Mouse (Mus musculus) Patski (cell line): ENCODE data around the gene Sptb. TPM values are rescaled to one million over a fixed set of nuclear protein-coding genes. Genes with fewer than 3 reads are reported as not detected.

Experiments
- ATAC-seq: fragments of 100-300 bp; one replicate; pipeline ENCODE4 v1.8.0; 2021
- CTCF ChIA-PET: fragments of 350-600 bp; sonication (Branson Sonifier 250); formaldehyde crosslinking; loops from one replicate; lab custom pipeline; 2022; ENCODE audit warnings: inconsistent platforms; lab: Charles Lee
- POLR2A ChIA-PET: fragments of 350-600 bp; sonication (Branson Sonifier 250); formaldehyde crosslinking; loops from one replicate; lab custom pipeline; 2022; ENCODE audit warnings: antibody characterized with exemption, inconsistent platforms; lab: Charles Lee
- DNase-seq: peaks from one replicate; pipeline ENCODE4 v3.0.0-alpha.2; 2011; ENCODE audit warnings: low read depth, low spot score
- H3K27me3 ChIP-seq: fragments of 371-371 bp; one replicate; pipeline ENCODE4 v1.5.1; 2021
- CTCF ChIP-seq: fragments of 100-300 bp; IDR thresholded peaks from one replicate; pipeline ENCODE4 v1.5.1; 2021
- in situ Hi-C: fragments of 300-500 bp; cut with MboI; formaldehyde crosslinking; loops from 3 replicates; pipeline ENCODE4 v1.11.1; 2018; ENCODE audit warnings: low pct_unique_long_range_greater_than_20kb, mixed read lengths
- polyA plus RNA-seq: library from polyadenylated mRNA; unstranded; gene quantifications from one replicate; pipeline ENCODE4 v1.2.3, GENCODE M21; 2021

Gene Sptb
- polyA plus RNA-seq, 1 experiment from 2014 or later = 0.81 TPM

- in situ Hi-C loops = loop anchor here (10.0 kb wide), 1 partner anchor 152 kb away; the partner anchor contains the start of gene Gpx2
- POLR2A ChIA-PET = no interaction called here
- DNase-seq (no peak), ATAC-seq (no peak)
- no peak for TF ChIP-seq CTCF
- no peaks in the 10 kb centered on the region for H3K27me3 ChIP-seq
- CTCF ChIA-PET = interaction anchor here (0.8 to 0.9 kb wide), 2 partner anchors 13 to 162 kb away, joined by 3 read pairs; no protein-coding TSS in a partner anchor
Measured at GRCm38 (mm10) chr12:76642616-76643015, 67.7 kb downstream of the Sptb start.

GRCm38 (mm10) chr12:76640620-76641019 is 69.7 kb downstream of the Sptb start:
- DNase-seq (no peak), ATAC-seq (no peak)

GRCm38 (mm10) chr12:76634899-76635693 is 75.3 kb downstream of the Sptb start:
- POLR2A ChIA-PET = no interaction called here
- TF ChIP-seq CTCF = no peak
- in situ Hi-C loops = no loop called here
- CTCF ChIA-PET = interaction anchor here (1.9 kb wide), 1 partner anchor 9 kb away, joined by 4 read pairs; no protein-coding TSS in a partner anchor
- DNase-seq = no peak
- ATAC-seq = peak; percentile 76
- H3K27me3 ChIP-seq = peaks cover 2% of the 10 kb centered on the region

More at GRCm38 (mm10) chr12:76640620-76641019, 69.7 kb downstream of the Sptb start:
- in situ Hi-C loops = loop anchor here (10.0 kb wide), 1 partner anchor 154 kb away; the partner anchor contains the start of gene Gpx2
- ChIA-PET POLR2A (no interaction called here), CTCF (no interaction called here)
- TF ChIP-seq CTCF = no peak
- no peaks in the 10 kb centered on the region for H3K27me3 ChIP-seq

GRCm38 (mm10) chr12:76623374-76623773 is 87.0 kb downstream of the Sptb start:
- peaks cover 5% of the 10 kb centered on the region for H3K27me3 ChIP-seq
- ATAC-seq (no peak), DNase-seq (no peak)
- in situ Hi-C loops = no loop called here
- CTCF ChIA-PET = interaction anchor here (1.0 kb wide), 1 partner anchor 10 kb away, joined by 3 read pairs; no protein-coding TSS in a partner anchor
- POLR2A ChIA-PET = no interaction called here
- no peak for TF ChIP-seq CTCF

GRCm38 (mm10) chr12:76619847-76620246 is 90.5 kb downstream of the Sptb start:
- no peak for TF ChIP-seq CTCF
- ChIA-PET CTCF (no interaction called here), POLR2A (no interaction called here)
- no peak for ATAC-seq
- in situ Hi-C loops = no loop called here
- H3K27me3 ChIP-seq = peaks cover 5% of the 10 kb centered on the region
- no peak for DNase-seq

- ChIA-PET POLR2A (no interaction called here), CTCF (interaction anchor here (0.9 kb wide), 1 partner anchor 12 kb away, joined by 3 read pairs; no protein-coding TSS in a partner anchor)
- ATAC-seq (no peak), DNase-seq (no peak)
- peaks cover 5% of the 10 kb centered on the region for H3K27me3 ChIP-seq
- no peak for TF ChIP-seq CTCF
- in situ Hi-C loops = no loop called here
Measured at GRCm38 (mm10) chr12:76618175-76618574, 92.2 kb downstream of the Sptb start.

DNA sequence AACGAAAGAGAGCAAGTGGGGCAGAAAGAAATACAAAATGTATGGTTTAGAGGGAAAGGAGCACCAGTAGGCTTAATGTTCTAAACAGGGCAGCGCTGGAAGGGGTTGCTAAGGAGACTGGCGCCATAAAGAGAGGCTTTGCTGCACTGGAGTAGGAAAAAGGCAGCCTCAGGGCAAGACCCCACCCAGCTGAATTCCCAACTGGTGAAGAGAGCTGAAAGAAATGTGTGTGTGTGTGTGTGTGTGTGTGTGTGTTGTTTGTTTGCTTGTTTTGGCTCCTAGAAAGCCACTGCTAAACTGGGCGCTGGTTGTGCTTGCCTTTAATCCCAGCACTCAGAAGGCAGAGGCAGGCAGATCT is 94.8 kb downstream of the Sptb start:
- TF ChIP-seq CTCF = no peak
- no peak for ATAC-seq
- no peaks in the 10 kb centered on the region for H3K27me3 ChIP-seq
- ChIA-PET CTCF (no interaction called here), POLR2A (no interaction called here)
- DNase-seq = no peak
- in situ Hi-C loops = no loop called here

DNA sequence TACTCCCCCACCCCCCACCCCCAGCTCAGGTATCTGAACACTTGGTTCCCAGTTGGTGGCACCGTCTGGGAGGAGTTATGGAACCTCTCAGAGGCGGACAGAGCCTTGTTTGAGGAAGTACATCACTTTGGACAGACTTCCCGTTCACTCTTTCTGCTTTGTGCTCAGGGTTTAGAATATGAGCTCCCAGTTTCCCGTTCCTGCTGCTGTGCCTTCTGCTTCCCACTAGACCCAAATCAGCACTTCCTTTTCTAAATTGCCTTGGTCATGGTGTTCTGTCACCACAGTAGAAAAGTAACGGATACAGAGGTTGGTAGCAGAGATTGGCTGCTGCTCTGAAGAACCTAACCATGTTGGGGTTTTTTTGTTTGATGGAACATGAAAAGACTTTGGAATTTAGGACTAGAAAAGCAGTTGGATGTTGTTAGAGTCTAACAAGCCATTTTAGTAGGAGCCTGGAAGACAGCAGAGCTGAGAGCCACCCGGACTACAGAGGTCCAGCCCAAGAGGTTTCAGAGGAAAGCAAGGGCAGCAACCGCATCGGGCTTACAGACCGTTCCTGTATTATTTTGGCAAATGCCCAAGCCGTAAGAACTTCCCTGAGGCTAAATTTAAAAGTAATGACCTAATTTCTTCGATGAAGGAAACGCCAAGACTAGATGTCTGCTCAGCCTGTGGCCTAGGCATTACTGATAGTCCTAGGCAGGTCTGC is 95.3 kb downstream of the Sptb start:
- CTCF ChIA-PET = no interaction called here
- ATAC-seq (no peak), DNase-seq (no peak)
- in situ Hi-C loops = no loop called here
- POLR2A ChIA-PET = no interaction called here
- no peak for TF ChIP-seq CTCF
- no peaks in the 10 kb centered on the region for H3K27me3 ChIP-seq

DNA sequence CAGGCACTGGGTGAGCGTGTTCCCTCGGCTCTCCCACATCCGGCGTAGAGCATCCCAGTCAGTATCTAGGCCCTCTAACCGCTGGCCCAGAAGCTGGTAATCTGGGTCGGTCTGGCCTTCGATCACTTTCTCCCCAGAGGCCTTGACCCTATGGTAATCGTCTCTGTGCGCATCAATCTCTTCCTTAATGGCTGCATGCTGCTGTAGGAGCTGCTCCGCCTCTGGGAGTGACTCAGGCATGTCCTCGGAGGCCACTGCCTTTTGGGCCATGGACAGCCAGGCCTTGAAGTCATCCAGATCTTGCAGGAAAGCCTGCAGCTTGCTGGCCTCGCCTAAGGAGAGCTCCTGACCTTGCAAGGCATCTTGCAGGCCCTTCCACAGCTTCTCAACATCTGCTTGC is 97.7 kb downstream of the Sptb start:
- no peaks in the 10 kb centered on the region for H3K27me3 ChIP-seq
- no peak for TF ChIP-seq CTCF
- in situ Hi-C loops = no loop called here
- ChIA-PET POLR2A (no interaction called here), CTCF (no interaction called here)
- ATAC-seq (no peak), DNase-seq (no peak)

DNA sequence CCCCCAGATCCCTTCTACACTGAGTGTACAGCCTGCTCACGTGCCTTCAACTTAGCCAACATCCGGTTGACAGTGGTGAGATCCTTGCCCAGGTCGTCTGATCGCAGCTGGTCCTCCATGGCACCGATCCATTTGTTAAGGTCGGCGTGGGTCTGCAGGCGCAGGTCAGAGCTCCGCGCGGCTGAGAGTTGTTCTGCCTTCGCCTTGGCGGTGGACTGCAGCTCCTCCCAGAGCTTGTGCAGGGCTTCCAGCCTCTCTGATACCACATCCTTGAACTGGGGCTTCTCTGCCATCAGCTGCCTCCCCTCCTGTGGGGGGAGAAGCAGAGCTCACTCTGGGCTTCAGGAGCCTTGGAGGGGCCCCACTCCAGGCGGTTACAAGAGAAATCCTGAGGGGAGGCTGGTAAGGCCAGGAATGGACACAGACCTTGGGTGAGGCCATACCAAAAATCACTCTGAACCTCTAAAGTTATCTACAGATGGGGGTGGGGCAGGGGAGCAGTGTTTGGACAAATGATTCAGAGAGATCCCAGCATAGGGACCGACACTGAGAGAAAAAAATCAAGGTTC is 101.3 kb downstream of the Sptb start:
- DNase-seq = no peak
- in situ Hi-C loops = no loop called here
- no peak for TF ChIP-seq CTCF
- no peaks in the 10 kb centered on the region for H3K27me3 ChIP-seq
- ATAC-seq = no peak
- ChIA-PET POLR2A (no interaction called here), CTCF (no interaction called here)

GRCm38 (mm10) chr12:76608241-76608640 is 102.1 kb downstream of the Sptb start:
- TF ChIP-seq CTCF = no peak
- no peaks in the 10 kb centered on the region for H3K27me3 ChIP-seq
- ATAC-seq (no peak), DNase-seq (no peak)
- in situ Hi-C loops = no loop called here
- ChIA-PET POLR2A (no interaction called here), CTCF (no interaction called here)
